Mouse (Mus musculus): ENCODE data around the gene Fbxw7.

- no peak for TF ChIP-seq CTCF (IDR thresholded peaks at IDR 0.05; ENCODE audit: low read depth, low read length)
- TF ChIP-seq POLR2A (IDR thresholded peaks at IDR 0.05; ENCODE audit: borderline replicate concordance, low read depth, low read length), result no peak
Measured at GRCm38 (mm10) chr3:84813436-84814156, 1.5 kb upstream of the Fbxw7 start.
